ENCODE assay signal across 14 mouse cellular contexts in genomic region chr5:104934148-104934547, GRCm38 (mm10). TPM values are rescaled to one million over a fixed set of nuclear protein-coding genes. Genes with fewer than 3 reads are reported as not detected.
"Had no signal": no experiment of that assay in that cellular context is flagged by ENCODE, and none has a peak within 500 bp of the region (broad histone marks: within the 10 kb centered on the region; RNA-seq: fewer than 3 reads in every experiment).

No protein-coding gene starts in this region.

- H3K4me3 ChIP-seq: limb, embryonic 15.5 days; liver, embryonic 13.5 days; lung, embryonic 15.5 days; megakaryocyte, embryonic 14.5 days; midbrain, embryonic 13.5 days; myocyte; neural tube, embryonic 12.5 days had no signal

- H3K36me3 ChIP-seq: limb, embryonic 15.5 days; liver, embryonic 13.5 days; lung, embryonic 15.5 days; midbrain, embryonic 13.5 days; neural tube, embryonic 12.5 days had no signal

- H3K27me3 ChIP-seq: limb, embryonic 15.5 days; liver, embryonic 13.5 days; lung, embryonic 15.5 days; megakaryocyte, embryonic 14.5 days; midbrain, embryonic 13.5 days; neural tube, embryonic 12.5 days had no signal

- H3K9ac ChIP-seq: limb, embryonic 15.5 days; liver, embryonic 13.5 days; liver, postnatal 0 days; lung, embryonic 15.5 days; midbrain, embryonic 13.5 days; neural tube, embryonic 12.5 days had no signal

- H3K27ac ChIP-seq: limb, embryonic 15.5 days; liver, embryonic 13.5 days; lung, embryonic 15.5 days; macrophage; midbrain, embryonic 13.5 days; neural tube, embryonic 12.5 days had no signal

- H3K4me2 ChIP-seq: limb, embryonic 15.5 days; liver, embryonic 13.5 days; lung, embryonic 15.5 days; midbrain, embryonic 13.5 days; neural tube, embryonic 12.5 days had no signal

- H3K4me1 ChIP-seq: limb, embryonic 15.5 days; liver, embryonic 13.5 days; lung, embryonic 15.5 days; megakaryocyte, embryonic 14.5 days; midbrain, embryonic 13.5 days; neural tube, embryonic 12.5 days had no signal

- DNase-seq: kidney, adult 2 months; kidney, postnatal 25 days; liver, embryonic 13.5 days; liver, postnatal 0 days; lung, postnatal 14 days; thymus, postnatal 4 days had no signal

- H3K9me3 ChIP-seq: lung, embryonic 15.5 days; neural tube, embryonic 12.5 days had no signal

RNA-seq across cellular contexts. Expression of gene Abcg3, which starts 48.4 kb away (rescaled TPM):
- total RNA-seq: layer of hippocampus, postnatal 25 days had no signal
- polyA plus RNA-seq: myocyte had no signal
